Mouse (Mus musculus) embryo, embryonic 10 days (tissue): ENCODE data around the gene Sost.

Experiments used
- DNase-seq: peaks from one replicate; pipeline ENCODE4 v3.0.0-alpha.2; 2015; ENCODE audit warnings: low spot score

The Sost gene

DNA sequence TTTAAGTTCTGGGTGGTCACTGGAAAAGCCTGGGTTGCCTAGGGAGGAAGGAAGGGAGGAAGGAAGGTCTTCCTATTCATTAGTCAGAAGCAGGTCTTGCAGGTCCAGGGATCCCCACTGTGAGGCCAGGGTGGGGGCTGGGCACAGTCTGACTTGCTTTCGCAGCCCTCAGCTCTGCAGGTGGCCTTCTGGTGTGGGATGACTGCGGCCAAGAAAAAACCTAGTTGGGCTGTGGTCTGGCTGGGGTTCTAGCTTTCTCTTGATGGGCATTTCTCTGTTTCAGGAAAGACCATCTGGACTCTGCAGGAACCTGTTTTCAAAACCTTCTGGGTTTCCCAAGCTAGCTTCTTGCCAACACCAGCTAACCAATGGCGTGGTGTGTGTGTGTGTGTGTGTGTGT lies 23.8 kb downstream of the Sost start:
- DNase-seq = no peak

DNA sequence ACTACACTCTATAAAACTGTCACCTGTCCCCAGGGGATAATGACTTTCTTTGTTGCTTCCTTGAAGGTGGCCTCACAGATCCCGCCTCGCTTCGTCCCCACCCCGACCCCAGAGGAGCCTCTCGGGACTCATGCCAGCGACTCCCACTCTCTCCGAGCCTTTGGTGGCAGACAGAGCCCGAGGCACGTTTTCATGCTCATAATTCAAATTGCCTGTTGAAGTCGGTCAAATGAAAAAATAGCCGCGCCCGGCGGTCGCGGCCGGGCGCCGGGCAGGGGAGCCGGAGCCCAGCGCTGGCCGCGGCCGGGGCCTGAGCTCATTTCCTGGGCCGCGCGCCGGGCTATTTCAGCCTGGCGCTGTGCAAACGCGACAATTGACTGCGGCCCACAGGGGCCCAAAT lies 29.7 kb downstream of the Sost start:
- peak; percentile 33 for DNase-seq

DNA sequence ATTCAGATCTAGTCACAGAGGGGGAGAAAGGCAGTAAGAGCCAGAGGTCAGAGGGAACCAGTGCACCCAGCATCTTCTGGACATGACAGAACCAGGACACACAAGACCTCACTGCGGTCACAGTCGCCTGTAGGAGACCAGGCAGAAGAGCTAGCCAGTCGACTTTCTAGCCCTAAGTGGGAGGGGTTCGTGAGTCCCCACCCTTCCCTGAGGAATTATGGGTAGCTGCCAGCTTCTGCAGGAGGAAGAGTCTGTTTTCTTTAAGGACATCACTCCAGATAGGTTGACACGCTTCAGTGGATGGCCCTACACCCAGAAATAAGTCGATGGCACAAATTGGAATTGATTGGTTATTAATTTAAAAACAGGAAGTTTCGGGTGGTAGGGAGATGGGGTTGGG lies 30.4 kb downstream of the Sost start:
- DNase-seq = peak; percentile 49

DNA sequence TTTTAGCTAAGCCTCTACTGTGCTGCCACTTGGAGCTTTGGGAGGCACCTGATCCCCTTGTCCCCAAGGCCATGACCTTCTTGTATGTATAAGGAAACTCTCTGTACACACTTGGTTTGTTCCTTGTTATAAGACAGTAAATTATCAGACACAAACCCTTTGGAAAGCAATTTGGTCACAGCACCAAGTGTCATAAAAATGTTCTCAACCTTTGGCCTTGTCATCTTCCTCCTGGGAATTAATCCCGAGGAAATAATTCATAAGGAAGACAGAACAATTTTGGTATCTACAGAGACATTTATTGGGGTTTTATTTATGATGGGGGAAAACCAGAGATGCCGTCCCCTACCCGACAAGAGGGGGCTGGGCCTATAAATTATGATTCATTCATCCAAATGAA lies 31.1 kb downstream of the Sost start:
- no peak for DNase-seq

DNA sequence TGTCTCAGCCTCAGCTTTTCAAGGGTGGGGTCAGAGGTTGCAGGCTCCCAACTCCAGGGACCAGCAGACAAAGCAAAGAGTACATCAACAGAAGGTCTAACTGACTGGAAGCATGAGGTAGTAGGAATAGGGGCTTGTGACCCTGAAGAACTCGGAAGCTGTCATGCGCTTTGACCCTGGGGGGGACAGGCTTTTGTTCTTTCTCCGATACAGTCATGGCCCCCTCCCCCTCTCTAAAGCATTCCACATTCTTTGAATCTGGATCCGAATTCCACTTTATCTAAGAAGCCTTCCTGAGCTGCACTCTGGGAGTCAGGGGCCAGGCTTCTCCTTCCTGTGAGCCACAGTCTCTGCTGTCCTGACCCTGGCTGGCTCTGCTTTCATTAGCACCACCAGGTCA lies 34.8 kb downstream of the Sost start:
- no peak for DNase-seq

DNA sequence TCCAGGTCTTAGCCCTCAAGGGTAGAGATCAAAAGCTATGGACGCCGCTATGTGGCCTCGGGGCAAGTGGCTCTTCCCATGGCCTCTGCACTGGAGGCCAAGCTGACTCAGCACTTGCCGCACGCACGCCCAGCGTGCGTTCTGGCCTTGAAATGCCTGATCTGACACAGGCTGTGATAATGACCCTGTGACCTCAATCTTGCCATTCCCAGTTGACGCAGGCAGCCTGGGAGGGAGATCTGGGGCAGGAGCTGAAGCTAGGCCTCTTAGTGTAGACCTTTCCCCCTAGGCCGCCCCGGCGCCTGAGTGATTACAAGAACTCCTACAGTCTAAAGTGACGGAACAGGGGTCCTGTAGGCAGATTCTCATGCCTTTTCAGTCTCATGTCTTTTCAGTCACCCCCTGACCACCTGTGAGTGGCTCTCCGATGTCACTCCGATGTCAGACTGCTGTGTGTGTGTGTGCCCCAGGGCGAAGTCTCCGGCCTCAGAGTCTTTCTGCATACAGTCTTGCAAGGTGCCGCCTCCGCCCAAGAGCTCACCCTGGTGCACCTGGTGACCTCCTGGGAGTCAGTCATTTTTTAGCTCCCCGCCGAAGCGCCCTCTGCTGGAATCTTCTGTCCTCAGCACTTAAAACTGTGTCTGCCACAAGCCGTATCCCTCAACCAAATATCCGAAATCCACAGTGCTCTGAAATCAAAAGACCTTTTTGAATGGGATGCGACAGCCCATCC lies 38.6 kb downstream of the Sost start:
- DNase-seq = peak; percentile 85

DNA sequence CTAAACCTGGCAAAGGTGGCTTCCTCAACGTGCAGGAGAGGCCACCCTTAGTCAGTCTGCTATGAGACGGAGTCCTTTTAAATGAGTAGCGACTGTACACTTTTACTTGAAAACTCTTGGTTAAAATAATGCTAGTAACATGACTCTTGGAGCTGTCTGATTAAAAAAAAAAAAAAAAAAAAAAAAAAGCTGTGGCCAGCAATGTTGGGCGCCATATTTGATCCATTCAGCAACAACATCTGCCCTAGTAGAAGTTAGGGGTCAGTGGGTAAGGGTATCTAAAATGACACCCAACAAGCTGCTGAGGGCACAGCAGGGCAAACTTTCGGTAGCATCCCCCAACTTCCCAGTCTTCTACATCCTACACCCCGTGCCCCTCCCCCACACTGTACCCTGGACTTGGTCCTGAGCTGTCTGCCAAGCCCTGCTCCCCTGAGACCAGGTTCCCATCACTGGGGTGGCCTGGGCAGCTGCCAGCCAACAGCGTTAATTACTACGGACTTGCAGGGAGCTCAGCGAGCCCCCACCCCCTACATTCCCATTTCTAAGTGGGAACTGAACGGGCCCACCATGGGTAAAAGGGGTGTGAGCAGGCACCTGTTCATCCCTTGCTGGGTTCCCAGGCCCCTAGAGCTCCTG lies 39.7 kb downstream of the Sost start:
- no peak for DNase-seq

DNA sequence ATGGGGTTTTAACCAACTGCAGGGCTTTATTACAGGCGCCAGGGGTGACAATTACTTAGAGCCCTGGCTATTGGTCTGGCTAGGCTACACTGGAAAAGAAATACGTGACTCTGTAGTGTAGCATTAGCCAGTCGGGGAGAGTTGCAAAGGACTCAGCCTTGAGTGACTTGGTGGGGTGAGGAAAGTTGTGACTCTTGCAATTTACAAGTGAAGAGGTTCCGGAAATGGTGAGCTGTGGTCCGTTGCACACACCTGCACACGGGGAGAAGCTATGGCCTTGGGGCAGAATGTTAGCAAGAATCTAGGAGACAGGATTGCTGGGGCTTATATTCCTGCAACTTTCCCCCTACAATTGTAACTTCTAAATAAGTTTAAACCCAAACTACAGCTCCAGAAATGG lies 41.2 kb downstream of the Sost start:
- no peak for DNase-seq

DNA sequence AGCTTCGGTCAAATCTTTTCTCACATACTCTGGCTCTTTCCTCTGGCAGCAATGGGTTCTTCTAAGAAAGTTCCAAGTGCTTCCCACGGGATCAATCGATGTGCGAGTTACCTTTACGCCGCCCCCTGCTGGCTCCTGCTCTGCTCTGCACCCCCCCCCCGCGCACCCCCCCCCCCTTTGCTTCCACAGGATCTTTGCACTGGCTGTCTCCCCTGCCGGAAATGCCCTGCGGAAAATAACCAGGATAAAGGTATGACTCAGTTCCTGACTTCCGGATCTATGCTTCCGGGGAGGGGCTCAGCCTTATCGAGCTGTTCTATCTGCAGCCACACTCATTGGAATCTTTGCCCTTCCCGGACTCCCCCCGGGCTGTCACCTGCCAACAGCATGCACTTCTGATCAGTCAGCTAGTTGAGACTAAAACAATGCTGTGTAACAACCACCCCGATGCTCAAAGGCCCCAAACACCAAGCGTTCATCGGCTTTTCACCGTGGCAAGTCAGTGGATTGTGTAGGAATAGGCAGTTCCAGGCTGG lies 42.3 kb downstream of the Sost start:
- no peak for DNase-seq

DNA sequence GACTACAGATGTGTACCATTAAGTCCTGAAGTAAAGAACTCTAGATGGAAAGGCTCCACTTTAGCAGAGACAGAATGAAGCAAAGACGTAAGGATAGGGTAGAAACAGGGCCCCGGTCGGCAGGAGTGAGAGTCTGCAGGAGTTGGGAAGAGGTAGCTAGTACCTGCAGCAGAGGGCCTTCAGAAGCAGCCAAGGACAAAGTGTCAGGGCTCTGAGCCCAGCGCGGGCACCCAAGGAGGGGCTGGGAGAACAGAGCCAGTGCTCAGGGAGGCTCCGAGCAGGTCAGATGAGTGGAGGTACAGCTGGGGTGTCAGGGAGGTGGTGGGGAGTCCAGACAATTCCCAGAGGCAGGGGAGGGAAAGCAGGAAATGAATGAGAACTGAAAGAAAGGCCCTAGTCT lies 42.8 kb downstream of the Sost start:
- DNase-seq = no peak

DNA sequence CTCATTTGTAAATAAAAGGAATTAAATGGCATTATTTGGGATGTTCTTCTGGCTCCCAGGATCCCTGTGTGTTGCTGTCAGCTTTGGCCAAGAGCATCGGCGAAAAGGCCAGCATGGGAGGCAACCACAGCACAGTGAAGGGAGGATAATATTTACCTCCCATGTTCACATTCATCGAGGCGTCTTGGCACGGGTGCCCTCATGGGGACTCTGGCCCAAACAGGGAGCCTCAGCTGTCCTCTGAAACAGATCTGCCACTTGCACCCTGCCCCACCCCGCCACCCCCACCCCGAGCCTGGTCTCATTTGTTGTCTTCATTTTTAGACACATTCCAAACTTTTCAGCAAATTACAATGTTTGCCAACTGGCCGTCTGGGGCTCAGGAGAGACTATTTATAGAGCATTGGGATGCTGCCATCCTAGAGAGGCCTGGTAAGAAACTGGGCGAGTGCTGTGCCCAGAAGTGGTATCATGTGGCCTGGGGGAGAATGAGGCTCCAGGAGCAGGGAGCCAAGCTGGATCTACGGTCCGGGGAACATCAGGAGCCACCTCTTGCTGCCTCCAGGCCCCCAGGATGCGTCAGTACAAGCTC lies 45.4 kb downstream of the Sost start:
- no peak for DNase-seq

DNA sequence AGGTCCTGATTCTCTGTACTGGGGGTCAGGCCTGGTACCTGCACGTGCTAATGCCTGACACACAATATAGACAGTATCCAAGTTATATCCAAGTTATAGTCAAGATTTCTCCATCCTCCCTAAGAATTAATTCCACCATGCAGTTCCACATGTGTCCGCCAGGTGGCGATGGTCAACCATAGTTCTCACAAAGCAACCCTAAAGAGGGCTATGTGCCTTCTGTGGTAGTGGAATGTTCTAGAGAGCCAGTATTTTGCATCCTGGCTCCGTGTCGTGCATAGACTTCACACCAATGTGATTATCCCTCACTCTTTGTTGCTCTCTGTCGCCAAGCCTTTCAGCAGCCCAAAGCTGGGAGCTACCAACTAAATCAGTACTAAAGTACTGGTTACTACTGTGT lies 47.2 kb downstream of the Sost start:
- DNase-seq = peak; percentile 85

DNA sequence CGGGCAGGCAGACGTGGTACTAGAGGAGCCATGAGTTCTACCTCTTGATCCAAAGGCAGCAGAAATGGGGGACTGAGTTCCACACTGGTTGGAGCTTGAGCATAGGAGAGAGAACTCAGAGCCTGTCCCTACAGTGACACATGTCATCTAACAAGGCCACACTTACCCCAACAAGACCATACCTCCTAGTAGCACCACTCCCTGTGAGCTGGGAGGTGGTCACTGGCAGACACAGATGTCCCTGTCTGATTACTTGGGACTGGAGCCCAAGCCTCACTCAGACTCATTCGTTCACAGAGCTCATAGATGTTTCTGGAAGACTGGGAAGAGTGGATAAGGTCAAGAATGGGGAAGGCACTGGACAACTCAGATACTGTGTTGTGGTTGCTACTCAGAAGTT lies 48.2 kb downstream of the Sost start:
- no peak for DNase-seq

DNA sequence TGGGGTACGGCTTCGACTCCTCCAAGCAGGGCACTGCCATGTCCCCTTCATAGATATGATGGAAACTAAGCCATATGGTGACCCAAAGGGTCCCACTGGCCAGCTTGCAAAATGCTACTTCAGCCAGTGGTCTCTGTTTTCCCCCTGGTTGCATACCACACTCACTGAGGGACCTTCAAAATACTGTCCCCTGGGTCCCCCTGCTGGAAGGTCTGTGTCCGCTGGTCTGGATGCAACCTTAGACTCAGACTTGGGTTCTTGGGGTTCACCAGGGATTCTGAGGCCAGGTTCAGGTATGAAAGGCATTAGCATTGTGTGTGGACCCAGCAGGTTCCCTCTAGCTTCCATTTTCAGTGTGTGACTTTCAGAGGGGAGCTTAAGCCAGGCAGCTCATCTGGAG lies 50.0 kb downstream of the Sost start:
- DNase-seq = peak; percentile 36

DNA sequence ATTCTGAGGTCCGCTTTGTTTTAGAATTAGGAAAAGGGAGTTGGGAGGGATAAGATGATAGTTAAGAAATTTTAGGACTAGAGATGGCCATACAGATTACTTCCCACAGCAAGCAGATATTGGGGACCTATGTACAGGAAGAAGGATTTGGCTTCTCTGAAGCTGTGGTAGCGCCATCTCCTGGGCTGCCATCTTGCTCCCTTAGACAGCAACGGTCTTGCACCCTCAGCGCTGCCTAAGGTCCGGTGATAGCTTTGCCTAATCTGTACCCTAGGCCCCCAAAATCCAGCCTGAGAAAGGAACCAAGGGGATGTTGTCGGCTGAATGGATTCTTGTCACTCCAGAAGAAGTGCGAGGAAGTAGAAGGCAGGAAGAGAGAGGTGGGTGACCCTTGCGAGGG lies 53.2 kb downstream of the Sost start:
- peak; percentile 45 for DNase-seq
